Mouse (Mus musculus) CH12.LX (cell line): ENCODE measurements around the gene Pxk. TPM values are rescaled to one million over a fixed set of nuclear protein-coding genes. Genes with fewer than 3 reads are reported as not detected.

Source experiments
- DNase-seq: peaks from one replicate; pipeline ENCODE4 v3.0.0-alpha.2; 2013; ENCODE audit errors: extremely low read depth
- H3K27ac ChIP-seq: 2 replicates; pipeline ENCODE4 v1.5.1; 2012; ENCODE audit warnings: low read depth, mild to moderate bottlenecking, control low read depth, moderate library complexity; ENCODE audit not compliant: insufficient read depth
- H3K27me3 ChIP-seq: replicated peaks from 2 replicates; pipeline ENCODE3; 2012; ENCODE audit warnings: inconsistent platforms
- H3K36me3 ChIP-seq, 2 experiments: replicated peaks in 1 of 2; 2 replicates each; pipeline versions ENCODE3 to v1.6.1; 2012; ENCODE audit warnings: inconsistent platforms in 1 of 2, low read length in 1 of 2, mild to moderate bottlenecking in 1 of 2, mixed read lengths in 1 of 2, moderate library complexity in 1 of 2; ENCODE audit not compliant: control insufficient read depth in 1 of 2, insufficient read depth in 1 of 2
- H3K4me1 ChIP-seq, 2 experiments: 2 replicates each; pipeline ENCODE4 v1.6.1; 2012; ENCODE audit warnings: inconsistent platforms in 1 of 2, moderate library complexity in 1 of 2; ENCODE audit not compliant: insufficient read depth in 2 of 2, control insufficient read depth in 1 of 2
- H3K4me2 ChIP-seq: 2 replicates; pipeline ENCODE4 v1.6.1; 2012; ENCODE audit warnings: low read depth, mild to moderate bottlenecking, control low read depth; ENCODE audit not compliant: poor library complexity, insufficient read depth, severe bottlenecking
- H3K4me3 ChIP-seq, 3 experiments: fragments of 150-350 bp in 1 of 3; sonication (generic) in 1 of 3; replicated peaks in 1 of 3; 2 replicates each; pipeline versions ENCODE3 to v1.5.1; 2011 to 2012; ENCODE audit warnings: low read depth in 2 of 3, low read length in 2 of 3, mild to moderate bottlenecking in 2 of 3, moderate library complexity in 2 of 3, control low read depth in 1 of 3, improper control_type of control experiment in 1 of 3, inconsistent platforms in 1 of 3, mixed read lengths in 1 of 3; ENCODE audit not compliant: poor library complexity in 1 of 3
- H3K79me2 ChIP-seq: replicated peaks from 2 replicates; pipeline ENCODE4 v1.6.1; 2012; ENCODE audit warnings: mild to moderate bottlenecking, moderate library complexity; ENCODE audit not compliant: control insufficient read depth, poor library complexity, insufficient read depth, severe bottlenecking; ENCODE audit errors: extremely low read depth
- H3K9ac ChIP-seq: 2 replicates; pipeline ENCODE4 v1.6.1; 2012; ENCODE audit warnings: low read depth, mild to moderate bottlenecking, control low read depth, moderate library complexity; ENCODE audit not compliant: insufficient read depth
- H3K9me3 ChIP-seq: replicated peaks from 2 replicates; pipeline ENCODE3; 2012; ENCODE audit warnings: low read length, inconsistent platforms, mixed read lengths
- BHLHE40 ChIP-seq: IDR thresholded peaks from 2 replicates; pipeline ENCODE4 v1.6.1; 2011; ENCODE audit warnings: mild to moderate bottlenecking, low read depth, low read length, improper control_type of control experiment
- ELF1 ChIP-seq: IDR thresholded peaks from 2 replicates; pipeline ENCODE4 v1.6.1; 2014; ENCODE audit warnings: low read depth, mild to moderate bottlenecking, inconsistent platforms, low read length, improper control_type of control experiment
- GABPA ChIP-seq: IDR thresholded peaks from 2 replicates; pipeline ENCODE4 v1.6.1; 2012; ENCODE audit warnings: low read depth, low read length, improper control_type of control experiment, inconsistent platforms; ENCODE audit not compliant: insufficient replicate concordance
- HCFC1 ChIP-seq: IDR thresholded peaks from 2 replicates; pipeline ENCODE4 v1.6.1; 2012; ENCODE audit warnings: low read depth, mild to moderate bottlenecking, inconsistent platforms, low read length, improper control_type of control experiment
- MAX ChIP-seq: IDR thresholded peaks from 2 replicates; pipeline ENCODE4 v1.6.1; 2011; ENCODE audit warnings: low read length, improper control_type of control experiment
- MAZ ChIP-seq: IDR thresholded peaks from 2 replicates; pipeline ENCODE4 v1.6.1; 2012; ENCODE audit warnings: low read depth, mild to moderate bottlenecking, inconsistent platforms, low read length, improper control_type of control experiment, moderate library complexity
- MEF2A ChIP-seq: IDR thresholded peaks from 2 replicates; pipeline ENCODE4 v1.6.1; 2014; ENCODE audit warnings: low read depth, mild to moderate bottlenecking, inconsistent platforms, low read length, improper control_type of control experiment, borderline replicate concordance
- MXI1 ChIP-seq: IDR thresholded peaks from 2 replicates; pipeline ENCODE4 v1.6.1; 2011; ENCODE audit warnings: mild to moderate bottlenecking, low read depth, low read length, improper control_type of control experiment
- MYC ChIP-seq: IDR thresholded peaks from 2 replicates; pipeline ENCODE4 v1.6.1; 2011; ENCODE audit warnings: low read depth, mild to moderate bottlenecking, improper control_type of control experiment, low read length
- NELFE ChIP-seq: IDR thresholded peaks from 2 replicates; pipeline ENCODE4 v1.6.1; 2011; ENCODE audit warnings: low read depth, low read length, improper control_type of control experiment
- RCOR1 ChIP-seq: conservative IDR thresholded peaks from 2 replicates; pipeline ENCODE4 v1.6.1; 2012; ENCODE audit warnings: low read depth, mild to moderate bottlenecking, inconsistent platforms, low read length, improper control_type of control experiment
- SIN3A ChIP-seq: IDR thresholded peaks from 2 replicates; pipeline ENCODE4 v1.6.1; 2012; ENCODE audit warnings: low read length, improper control_type of control experiment, inconsistent platforms
- SMC3 ChIP-seq: IDR thresholded peaks from 2 replicates; pipeline ENCODE4 v1.6.1; 2011; ENCODE audit warnings: low read depth, low read length, improper control_type of control experiment
- USF1 ChIP-seq: IDR thresholded peaks from 2 replicates; pipeline ENCODE4 v1.6.1; 2014; ENCODE audit warnings: low read depth, mild to moderate bottlenecking, inconsistent platforms, low read length, improper control_type of control experiment
- USF2 ChIP-seq: conservative IDR thresholded peaks from 2 replicates; pipeline ENCODE4 v1.6.1; 2011; ENCODE audit warnings: low read depth, low read length, improper control_type of control experiment
- ZC3H11A ChIP-seq: IDR thresholded peaks from 2 replicates; pipeline ENCODE4 v1.6.1; 2012; ENCODE audit warnings: low read depth, mild to moderate bottlenecking, inconsistent platforms, low read length, improper control_type of control experiment
- ZKSCAN1 ChIP-seq: IDR thresholded peaks from 2 replicates; pipeline ENCODE4 v1.6.1; 2012; ENCODE audit warnings: low read depth, inconsistent platforms, low read length, improper control_type of control experiment, borderline replicate concordance
- ZMIZ1 ChIP-seq: IDR thresholded peaks from 2 replicates; pipeline ENCODE4 v1.6.1; 2012; ENCODE audit warnings: low read depth, mild to moderate bottlenecking, inconsistent platforms, low read length, improper control_type of control experiment
- ZNF384 ChIP-seq: IDR thresholded peaks from 2 replicates; pipeline ENCODE4 v1.6.1; 2012; ENCODE audit warnings: low read depth, low read length, improper control_type of control experiment, inconsistent platforms
- dilution Hi-C: fragments of 300-500 bp; cut with MboI; formaldehyde crosslinking; loops from 2 replicates; pipeline ENCODE4 v1.14.3; 2020; ENCODE audit warnings: low sequenced_read_pairs; ENCODE audit not compliant: extremely low pct_unique_long_range_greater_than_20kb, extremely low pct_ligation_motif_present
- in situ Hi-C: fragments of 300-500 bp; cut with MboI; formaldehyde crosslinking; loops from 3 replicates; pipeline ENCODE4 v1.14.3; 2019; ENCODE audit warnings: low sequenced_read_pairs, low pct_ligation_motif_present, low pct_unique_long_range_greater_than_20kb, mixed read lengths
- polyA plus RNA-seq: library from polyadenylated mRNA; unstranded; fragments of >175 nt; gene quantifications from 2 replicates; pipeline ENCODE4 v1.2.1, GENCODE M21; 2012; ENCODE audit warnings: low read depth; ENCODE audit not compliant: insufficient read length
- total RNA-seq, 2 experiments: library from RNA; depleted of rRNA; stranded (reverse); fragments of 300-350 nt in 1 of 2; fragments of >200 nt in 1 of 2; gene quantifications; 2 replicates each; pipeline ENCODE4 v1.2.3; 2012 to 2014

The Pxk gene
- total and polyA plus RNA-seq, 3 experiments = 11.7 to 55.7 (median 28.9) TPM

GRCm38 (mm10) chr14:8080718-8081117 is 17.3 kb upstream of the Pxk start:
- Histone ChIP-seq H3K27ac (peak overlapping the region; percentile 72; the same call in 1 of the 2 replicates), H3K9ac (peak overlapping the region; percentile 82), H3K4me1 (peaks cover 7 to 25% of the 10 kb centered on the region in 2 experiments), H3K4me3 (peak overlapping the region; percentile 63 to 95 (median 93)), H3K27me3 (no peaks in the 10 kb centered on the region), H3K4me2 (peak overlapping the region; percentile 35), H3K36me3 (peaks cover 16 to 38% of the 10 kb centered on the region in 2 experiments), H3K79me2 (peaks cover 22% of the 10 kb centered on the region), H3K9me3 (peaks cover 2% of the 10 kb centered on the region)
- DNase-seq = peak; percentile 34
- in situ Hi-C loops (no loop called here), dilution Hi-C loops (no loop called here)
- TF ChIP-seq ZC3H11A (no peak), ZKSCAN1 (no peak), NELFE (no peak), RCOR1 (no peak), HCFC1 (no peak), MYC (peak; percentile 88), SIN3A (peak; percentile 52; the same call in 1 of the 2 replicates), SMC3 (no peak), GABPA (no peak), BHLHE40 (0 out of 2 replicates have a peak, but pooled peaks have one; percentile 3), ELF1 (no peak), MXI1 (0 out of 2 replicates have a peak, but pooled peaks have one; percentile 64), ZMIZ1 (no peak), MAX (peak; percentile 89)

- peaks cover 31 to 59% of the 10 kb centered on the region in 2 experiments for H3K36me3 ChIP-seq
- H3K4me1 ChIP-seq = peaks cover 7 to 25% of the 10 kb centered on the region in 2 experiments
- no peaks in the 10 kb centered on the region for H3K9me3 ChIP-seq
- no peak for DNase-seq
- in situ Hi-C loops = no loop called here
- peaks cover 22% of the 10 kb centered on the region for H3K79me2 ChIP-seq
- no peak for TF ChIP-seq MYC
- no peak for TF ChIP-seq MAX
- no peak for TF ChIP-seq MEF2A
- no peak for TF ChIP-seq ZMIZ1
- no peak for TF ChIP-seq ZNF384
- TF ChIP-seq ZC3H11A = no peak
- no peak for TF ChIP-seq USF1
- no peak for TF ChIP-seq USF2
- TF ChIP-seq MAZ = no peak
- no peak for TF ChIP-seq HCFC1
- TF ChIP-seq RCOR1 = no peak
- no peak overlapping the region for H3K4me2 ChIP-seq
- no peak overlapping the region for H3K4me3 ChIP-seq
- dilution Hi-C loops = no loop called here
- H3K27ac ChIP-seq = no peak overlapping the region
- no peaks in the 10 kb centered on the region for H3K27me3 ChIP-seq
- H3K9ac ChIP-seq = no peak overlapping the region
Measured at GRCm38 (mm10) chr14:8082949-8083348, 15.1 kb upstream of the Pxk start.
